Mouse (Mus musculus): ENCODE data around the gene Itpr1.

Gene Itpr1

DNA sequence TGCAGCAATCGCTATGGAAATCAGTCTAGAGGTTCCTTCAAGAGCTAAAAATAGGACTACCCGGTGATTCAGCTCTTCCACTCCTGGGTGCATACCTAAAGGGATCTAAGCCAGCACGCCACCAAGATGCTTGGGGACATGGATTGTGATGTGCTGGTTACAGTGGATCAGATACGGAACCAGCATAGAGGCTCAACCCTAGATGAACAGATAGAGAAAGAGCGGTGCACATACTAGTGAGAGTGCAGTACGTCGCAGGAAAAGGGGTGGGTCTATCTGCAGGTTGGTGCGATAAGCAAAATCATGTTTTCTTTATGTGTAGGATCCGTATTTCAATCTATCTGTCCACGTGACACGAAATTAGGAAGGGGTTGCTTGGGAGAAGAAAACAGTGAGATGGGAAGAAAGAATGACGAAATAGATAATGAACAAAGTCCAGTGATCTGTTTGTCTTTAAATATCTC is 113.1 kb downstream of the Itpr1 start:
- DNase-seq (ENCODE audit: low read depth) = no peak

DNA sequence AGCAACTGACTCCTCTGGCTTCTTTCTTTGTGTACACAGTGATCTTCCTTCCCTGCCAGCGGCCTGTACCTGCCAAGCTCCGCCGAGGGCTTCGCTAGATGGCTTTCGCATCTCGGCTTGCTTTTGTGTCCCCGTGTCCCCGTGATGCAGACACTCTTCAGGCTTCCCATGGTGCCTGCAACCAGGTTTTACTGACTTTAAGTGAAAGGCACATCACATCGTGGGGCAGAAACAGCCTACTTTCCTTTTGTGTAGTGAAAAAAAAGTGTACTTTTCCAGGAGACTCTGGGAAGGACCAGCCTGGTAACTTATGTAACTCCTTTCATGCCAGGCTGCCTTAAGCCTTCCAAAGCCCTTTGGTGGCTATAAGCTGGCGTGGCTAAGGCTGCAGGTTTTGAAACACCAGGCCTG is 113.9 kb downstream of the Itpr1 start:
- no peak for DNase-seq (ENCODE audit: low read depth)

DNA sequence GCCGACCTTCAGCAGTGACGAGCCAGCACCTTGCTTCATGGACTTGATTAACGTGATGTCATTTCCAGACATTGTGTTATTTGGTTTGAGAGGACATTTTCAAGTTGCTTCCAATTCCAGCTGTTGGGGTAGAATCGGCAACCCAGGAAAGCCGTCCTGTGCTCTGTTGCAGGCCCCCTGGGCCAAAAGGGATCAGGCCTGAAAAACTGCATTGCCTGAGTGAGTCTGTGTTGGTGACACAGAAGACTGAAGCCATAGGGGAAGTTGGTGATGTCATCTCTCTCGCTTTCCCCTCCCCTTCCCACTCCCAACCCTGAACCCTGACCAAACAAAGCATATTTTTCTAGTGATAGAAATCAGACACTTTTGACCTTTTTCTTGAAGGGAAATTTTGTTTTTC is 114.7 kb downstream of the Itpr1 start:
- DNase-seq (ENCODE audit: low read depth) = no peak

DNA sequence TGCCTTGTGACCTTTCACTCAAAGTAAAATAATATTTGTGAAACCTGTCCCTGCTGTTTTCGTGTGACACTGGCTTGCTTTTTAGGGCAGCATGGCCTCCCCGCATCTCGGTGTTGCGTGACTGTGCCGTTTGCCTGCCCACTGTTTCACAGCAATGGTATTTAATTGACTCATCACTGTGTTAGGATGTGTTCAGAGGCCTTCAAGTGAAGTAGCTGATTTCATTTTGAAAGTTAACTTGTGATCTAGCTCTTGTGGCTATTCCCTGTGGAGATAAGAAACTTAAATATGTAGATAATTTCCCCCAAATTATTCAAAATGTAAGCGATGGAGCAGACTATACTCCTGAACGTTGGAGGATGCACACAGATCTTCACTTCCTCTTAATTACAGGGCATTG is 115.4 kb downstream of the Itpr1 start:
- no peak for DNase-seq (ENCODE audit: low read depth)

DNA sequence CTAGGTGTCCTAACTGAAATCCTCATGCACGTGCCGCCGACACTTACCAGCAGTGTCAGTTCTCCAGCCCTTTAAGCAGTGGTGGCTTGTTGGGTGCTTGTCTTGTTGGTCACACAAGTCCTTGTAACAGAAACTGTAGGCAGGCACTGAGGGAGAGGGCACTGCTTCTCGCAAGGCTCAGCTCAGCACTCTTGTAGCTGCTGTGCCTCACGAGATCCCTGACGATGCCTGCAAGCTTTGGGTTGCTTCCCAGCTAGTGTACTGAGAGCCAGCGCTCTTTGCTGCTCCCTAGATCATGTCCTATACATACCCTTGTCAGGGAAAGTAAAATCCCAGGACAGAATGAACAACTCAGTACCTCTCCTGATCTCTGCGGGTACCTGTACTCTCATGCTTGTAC is 117.6 kb downstream of the Itpr1 start:
- DNase-seq (ENCODE audit: low read depth) = no peak

DNA sequence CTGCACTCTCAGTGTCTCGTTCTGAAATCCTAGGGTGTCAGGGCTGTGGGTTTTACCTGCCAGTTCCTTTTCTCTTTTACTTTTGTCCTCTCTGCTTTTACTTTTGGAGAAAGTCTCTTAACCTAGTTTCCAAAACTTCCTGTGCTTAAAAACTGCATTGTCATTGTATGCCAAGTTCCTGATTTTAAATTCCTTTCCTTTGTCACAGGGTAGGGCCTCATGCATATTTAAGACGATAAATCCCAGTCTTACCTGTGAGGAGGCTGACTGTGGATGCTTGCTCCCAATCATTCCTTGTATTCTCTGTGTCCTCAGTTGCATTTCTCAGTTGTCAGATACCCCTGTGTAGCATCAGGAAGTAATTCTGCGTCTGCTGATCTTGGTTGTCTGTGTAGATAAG is 118.4 kb downstream of the Itpr1 start:
- DNase-seq (ENCODE audit: low read depth) = no peak

DNA sequence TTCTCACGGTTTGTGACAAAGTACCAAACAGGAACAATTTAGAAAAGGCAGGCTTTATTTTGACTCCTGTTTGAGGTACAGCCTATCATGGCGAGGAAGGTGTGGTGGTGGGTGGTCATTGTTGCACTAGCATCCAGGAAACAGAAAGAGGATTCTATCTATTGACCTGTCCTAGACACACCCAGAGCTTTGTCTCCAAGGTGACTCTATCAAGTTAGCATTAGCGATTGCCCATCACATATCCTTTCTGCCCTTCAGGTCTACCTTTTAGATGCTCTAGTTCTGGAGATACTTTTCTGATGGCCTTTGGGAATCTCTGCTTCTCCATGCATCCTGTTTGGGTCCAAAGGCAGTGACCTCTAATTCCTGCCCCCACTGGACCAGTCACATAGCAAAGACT is 121.2 kb downstream of the Itpr1 start:
- no peak for DNase-seq (ENCODE audit: low read depth)

DNA sequence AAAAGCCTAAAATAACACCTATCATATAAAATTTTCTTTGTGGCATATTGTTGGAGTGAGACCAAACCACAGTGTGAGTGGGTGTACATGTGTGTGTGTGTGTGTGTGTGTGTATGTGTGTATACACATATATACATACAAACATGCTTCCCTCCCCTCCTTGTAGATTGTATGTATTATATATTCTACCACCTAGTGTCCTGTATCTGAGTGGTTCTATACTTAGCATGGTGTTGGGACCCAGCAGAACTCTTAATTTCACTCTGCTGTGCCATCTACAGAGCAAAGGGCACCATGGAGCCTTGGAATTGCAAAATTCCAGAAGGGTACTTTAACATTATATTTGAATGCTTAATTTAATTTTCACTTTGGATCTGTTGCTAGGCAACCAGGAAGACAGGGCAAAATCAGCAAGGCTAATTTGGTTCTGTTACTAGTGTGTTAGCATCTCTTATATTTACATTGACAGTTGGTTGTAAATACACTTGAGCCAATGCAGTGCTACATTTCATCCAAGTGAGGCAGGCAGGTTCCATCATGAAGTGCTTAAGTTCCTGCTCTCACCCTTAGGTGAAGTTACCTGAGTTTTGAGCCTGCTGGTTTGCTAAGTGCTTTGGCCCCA is 122.4 kb downstream of the Itpr1 start:
- no peak for DNase-seq (ENCODE audit: low read depth)

DNA sequence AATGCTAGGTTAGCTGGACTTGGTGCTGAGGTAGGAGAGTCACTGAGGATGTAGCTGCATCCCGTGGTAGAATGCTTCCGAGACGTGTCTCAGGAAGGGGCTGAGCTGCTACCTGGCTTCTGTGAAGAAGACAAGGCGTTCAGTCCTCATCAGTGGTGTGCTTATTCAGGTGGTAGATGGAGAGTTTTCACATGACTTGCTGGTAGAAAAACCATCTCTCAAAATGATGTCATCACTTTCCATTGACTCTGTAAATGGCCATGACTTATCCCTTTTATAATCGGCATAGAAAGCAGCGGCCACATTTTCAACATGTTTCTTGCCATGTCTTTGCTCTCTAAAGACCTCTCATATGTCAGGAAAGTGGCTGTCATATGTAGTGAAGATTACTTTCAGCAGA is 123.6 kb downstream of the Itpr1 start:
- DNase-seq (ENCODE audit: low read depth) = no peak

DNA sequence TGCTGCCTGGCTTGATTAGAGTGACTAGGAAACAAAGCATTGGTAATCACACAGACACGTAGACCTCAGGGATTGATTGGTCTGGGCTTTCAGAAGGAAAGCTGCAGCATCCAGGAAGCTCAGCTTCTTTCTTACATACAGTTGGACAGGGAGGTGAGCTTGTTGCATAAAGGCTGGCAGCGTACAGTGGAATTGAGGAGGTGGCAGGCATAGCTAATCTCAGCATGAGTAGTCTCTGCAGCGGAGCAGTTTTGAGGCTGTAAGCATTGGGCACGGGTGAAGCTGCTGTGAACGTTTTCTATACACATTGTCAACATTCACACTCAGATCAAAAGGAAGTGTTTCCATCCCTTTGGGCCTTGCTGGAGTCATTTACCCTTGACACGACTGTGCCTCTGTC is 124.4 kb downstream of the Itpr1 start:
- no peak for DNase-seq (ENCODE audit: low read depth)

DNA sequence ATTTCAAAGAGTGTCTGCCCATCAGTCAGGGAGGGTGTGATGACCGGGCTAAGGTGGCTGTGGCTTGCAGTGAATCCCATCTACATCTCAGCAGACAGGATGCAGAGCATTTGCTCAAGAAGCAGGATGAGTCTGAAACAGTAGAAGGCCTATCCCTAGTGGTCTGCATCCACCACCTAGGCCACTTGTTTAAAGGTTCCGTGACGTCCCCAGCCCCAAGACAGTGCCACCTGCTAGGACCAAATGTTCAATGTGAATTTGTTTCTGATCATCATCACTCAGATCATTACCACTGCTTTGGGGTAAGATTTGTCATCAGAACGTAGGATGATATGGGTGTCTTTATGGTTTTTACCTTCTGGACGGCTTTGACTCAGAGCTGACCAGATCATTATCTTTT is 125.5 kb downstream of the Itpr1 start:
- DNase-seq (ENCODE audit: low read depth) = no peak

DNA sequence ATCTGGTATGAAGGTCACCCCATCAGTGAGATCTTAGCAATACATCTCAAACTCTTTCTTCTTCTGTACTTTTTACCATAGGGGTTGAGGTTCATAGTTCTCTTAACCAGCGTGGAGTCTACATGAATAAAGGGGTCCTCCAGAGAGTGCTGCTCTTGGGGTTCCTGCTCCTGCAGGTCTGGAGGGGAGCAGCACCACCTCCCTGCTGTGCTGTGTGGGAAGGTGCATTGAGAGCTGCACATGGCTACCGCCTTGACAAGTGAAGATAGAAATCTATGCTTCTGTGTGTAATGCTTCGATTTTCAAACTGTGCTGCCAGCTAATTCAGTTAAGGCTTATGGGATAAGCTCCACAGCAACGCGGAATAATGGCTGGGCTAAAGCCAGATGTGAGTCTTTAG is 130.1 kb downstream of the Itpr1 start:
- no peak for DNase-seq (ENCODE audit: low read depth)

DNA sequence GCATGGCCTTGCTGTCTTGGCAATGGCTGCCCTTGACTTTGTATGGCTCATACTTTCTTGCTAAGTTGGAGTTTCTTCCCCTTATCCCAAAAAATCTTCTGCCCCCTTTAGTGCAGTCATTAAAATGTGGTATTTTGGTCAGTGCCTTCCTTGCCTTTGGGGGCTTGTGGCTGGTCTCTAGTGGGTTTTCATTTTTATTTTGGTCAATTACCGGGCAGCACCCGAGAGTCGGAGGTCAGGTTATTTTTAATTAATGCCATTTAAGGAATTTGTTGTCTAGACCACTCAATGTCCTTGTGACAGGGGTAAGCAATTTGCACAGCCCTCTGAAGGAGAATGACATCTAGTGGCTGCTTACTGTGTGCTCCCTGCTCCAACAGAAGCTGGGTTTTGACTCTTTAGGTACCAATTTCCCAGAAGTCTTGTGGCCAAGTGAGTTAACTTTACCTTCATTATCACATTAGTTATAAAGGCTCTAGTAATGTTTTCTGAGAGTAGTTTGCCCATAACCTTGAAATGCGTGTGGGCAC is 130.9 kb downstream of the Itpr1 start:
- DNase-seq (ENCODE audit: low read depth) = no peak

DNA sequence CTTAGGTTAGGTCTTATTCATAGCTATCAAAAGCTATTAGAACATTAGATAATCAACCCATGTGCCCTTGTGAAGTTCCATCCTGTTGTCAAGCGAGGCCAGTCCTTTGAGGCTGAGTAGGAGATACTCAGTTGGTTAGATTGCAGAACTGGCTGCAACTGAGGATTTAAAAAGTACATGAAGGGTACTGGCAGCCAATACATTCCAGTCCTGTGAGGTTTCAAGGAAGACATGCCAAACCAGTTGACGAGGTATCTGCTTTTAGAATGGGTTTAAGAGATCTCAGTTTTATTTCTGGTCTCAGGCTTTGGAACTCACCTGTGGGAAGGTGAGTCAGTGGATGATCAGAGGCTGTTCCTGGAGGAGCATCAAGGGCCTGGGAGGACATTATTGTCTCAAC is 137.9 kb downstream of the Itpr1 start:
- DNase-seq (ENCODE audit: low read depth) = no peak

DNA sequence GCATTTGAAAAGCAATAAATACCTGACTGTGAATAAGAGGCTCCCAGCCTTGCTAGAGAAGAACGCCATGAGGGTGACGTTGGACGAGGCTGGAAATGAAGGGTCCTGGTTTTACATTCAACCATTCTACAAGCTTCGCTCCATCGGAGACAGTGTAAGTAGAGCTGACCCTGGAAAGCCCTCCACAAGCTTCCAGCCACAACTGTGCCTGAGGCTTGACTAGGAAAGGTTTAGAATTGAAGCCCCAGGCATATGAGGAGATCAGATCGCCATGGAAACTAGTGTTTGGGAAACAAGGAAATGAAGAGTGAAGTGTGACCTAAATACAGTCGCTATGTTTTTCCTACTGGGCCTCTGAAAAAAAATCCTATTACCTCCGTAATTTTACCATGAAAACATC is 139.1 kb downstream of the Itpr1 start:
- DNase-seq (ENCODE audit: low read depth) = no peak

DNA sequence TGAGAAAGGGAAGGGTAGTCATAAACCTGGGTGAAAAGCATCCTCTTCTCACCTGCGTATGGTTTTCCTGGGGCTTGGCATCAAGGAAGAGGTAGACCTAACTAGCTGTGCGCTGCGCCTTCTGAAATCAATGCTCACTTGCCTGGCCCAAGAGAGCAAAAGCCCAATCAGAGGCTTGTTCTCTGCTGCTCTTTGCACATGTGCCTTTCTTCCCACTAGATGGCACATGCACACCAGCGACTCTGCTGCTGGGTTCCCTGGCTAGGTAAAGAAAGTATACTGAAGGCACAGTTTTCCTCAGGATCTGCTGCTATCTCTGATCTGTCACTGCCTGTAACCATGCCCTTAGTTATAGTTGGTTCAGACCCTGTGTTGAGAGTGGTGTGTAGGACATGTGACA is 154.5 kb downstream of the Itpr1 start:
- DNase-seq (ENCODE audit: low read depth) = no peak

DNA sequence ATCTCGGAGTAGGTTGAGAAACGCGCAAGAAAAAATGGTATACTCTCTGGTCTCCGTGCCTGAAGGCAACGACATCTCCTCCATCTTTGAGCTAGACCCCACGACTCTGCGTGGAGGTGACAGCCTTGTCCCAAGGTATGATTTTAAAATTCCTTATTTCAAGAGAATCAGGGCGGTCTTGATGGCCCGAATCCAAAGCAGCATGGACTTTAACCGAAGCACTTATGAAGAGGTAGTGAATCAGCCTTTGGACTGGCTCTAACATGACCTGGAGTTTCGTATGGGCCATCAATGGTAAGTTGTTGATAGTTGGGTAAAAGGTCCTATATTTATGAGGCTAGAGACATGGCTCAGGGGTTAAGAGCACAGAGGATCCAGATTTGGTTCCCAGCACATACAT is 156.1 kb downstream of the Itpr1 start:
- DNase-seq (ENCODE audit: low read depth) = no peak

DNA sequence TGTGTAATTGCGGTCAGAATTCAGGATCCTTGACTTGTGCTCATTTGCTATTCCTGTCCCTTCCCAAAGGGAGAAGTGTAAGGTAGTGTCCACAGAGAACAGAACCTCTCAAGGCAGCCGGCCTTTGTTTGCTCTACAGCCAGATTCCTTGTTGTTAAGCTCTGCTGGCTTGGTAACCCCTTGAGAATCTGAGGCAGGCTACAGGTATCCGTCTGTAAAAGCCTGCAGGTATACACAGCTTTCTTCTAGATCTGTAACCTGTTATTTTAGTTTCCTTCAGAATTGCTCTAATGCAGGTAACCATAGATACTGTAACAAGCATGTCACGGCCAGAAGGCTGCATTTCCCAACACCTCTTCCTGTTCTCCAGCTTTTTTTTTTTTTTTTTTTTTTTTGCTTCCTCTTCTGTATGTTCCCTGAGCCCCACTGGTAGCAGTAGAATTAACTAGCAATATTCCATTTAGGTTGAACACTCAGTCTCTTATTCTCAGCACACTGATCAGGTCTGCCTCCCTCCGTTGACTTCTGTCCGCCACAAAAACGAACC is 158.5 kb downstream of the Itpr1 start:
- no peak for DNase-seq (ENCODE audit: low read depth)

DNA sequence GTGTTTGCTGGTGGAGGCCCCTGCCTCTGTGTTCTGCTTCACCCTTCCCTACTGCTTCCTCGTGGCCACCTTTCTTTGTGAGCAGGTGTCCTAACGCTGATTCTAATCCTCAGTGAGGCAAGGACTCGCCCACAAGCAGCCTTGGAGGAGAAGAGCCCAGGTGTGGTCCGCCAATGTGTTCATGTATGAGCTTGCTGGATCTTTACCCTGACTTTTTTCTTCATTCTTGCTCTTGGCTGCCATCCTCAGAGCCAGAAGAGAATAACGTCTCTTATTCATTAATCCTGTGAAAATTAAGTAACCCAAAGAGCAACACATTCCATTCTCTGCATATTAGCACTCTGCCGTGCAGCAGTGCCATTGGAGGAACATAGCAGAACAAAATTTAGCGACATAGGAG is 161.1 kb downstream of the Itpr1 start:
- no peak for DNase-seq (ENCODE audit: low read depth)

DNA sequence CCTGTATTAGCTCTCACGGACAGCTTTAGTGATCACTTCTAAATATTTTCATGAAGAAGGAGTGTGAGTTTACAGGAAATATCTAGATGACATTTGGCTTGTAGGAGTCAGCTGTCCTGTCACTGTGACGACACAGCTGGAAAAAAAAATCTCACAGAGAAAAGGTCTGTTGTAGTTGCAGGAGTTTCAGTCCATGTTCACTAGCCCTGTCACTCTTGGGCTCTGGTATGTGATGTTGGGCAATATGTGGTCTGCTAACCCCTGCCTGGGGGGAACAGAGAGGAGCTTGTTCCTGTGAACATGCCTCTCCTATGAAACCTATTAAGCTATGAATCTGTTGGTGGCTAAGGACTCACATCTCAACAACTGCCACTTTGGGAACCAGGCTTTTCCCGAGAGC is 166.1 kb downstream of the Itpr1 start:
- DNase-seq (ENCODE audit: low read depth) = no peak

DNA sequence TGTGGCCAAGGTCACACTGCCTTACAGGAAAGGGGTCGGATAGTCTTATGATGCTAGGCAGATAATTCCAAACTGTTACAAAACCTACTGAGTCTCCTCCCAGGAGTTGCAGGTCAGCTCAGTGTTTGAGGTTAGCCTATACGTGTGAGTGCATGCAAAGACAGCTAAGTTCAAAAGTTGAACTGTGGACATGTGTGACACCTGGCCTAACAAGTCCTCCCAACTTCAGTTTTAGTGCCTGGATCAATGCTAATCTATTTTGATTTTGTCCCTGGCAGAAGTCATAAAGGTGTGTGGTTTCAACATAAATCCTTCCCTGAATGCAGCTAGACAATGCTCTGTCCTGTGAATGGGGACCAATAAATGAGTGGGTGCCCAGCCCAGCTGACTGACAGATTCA is 167.3 kb downstream of the Itpr1 start:
- no peak for DNase-seq (ENCODE audit: low read depth)

DNA sequence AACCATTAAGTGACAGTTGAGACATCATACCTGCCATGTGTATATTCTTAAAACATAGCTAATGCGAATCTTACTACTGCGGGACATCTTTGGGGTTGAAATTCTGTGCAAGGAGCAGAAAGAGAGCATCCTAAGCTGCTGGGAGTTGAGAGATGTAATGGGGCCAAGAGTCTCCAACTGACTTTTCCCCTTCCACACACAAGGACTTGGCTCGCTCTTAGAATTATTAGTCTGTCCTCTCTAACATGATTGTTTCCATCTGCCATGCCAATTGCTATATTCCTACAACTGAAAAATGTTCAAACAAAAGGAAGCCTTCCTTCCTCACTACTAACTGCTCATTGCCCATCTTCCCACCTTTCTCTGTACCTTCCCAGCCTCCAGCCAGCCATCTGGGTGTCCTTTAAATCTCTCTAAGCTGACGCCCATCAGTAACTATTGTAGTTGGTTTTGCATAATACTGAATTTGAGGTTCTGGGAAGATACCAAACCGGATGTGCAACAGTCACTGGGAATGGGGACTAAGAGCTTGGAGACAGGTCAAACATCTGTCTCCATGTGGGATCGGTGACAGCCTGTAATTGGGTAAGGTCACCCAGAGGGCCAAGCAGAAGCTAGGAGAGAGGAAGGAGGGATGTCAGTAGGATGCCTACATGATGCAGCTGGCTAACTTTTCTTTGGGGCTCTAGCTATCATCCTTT is 177.9 kb downstream of the Itpr1 start:
- DNase-seq (ENCODE audit: low read depth) = no peak

DNA sequence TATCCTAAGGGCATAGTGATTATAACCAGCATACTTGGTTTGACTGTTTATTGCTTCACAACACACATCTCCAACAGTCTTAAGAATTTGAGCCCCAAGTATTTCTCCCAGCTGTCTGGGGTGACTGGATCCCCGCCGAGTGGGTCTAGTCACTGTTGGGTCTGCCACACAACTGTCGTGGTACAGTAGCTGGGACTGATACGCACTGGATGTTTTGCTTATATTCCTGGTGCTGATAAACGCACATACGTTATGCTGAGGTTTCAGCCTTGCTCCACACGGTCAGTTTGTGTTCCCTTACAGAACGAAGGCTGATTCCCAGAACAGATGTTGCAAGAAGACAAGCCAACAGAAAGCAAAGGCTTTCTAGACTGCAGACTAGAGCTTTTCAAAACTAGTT is 180.2 kb downstream of the Itpr1 start:
- no peak for DNase-seq (ENCODE audit: low read depth)

DNA sequence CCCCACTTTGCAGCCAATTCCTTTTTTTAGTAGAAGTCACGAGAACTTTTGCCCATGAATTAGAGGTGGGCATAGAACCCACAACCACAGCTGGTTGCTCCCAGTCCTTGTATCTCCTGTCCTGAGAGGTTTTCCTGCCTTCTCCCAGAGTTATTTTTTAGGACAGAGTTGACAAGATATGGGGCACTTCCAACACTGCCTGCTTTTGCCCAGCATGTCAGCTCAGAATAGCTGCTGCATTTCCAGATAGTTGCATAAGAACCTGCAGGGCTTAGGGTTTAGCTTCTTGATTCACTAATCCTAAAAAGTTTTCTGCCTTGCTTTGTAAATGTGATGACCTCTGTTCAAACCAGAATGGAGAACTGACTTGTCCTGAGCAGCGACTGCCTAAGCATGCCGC is 185.1 kb downstream of the Itpr1 start:
- DNase-seq (ENCODE audit: low read depth) = no peak

Measured in naive thymus-derived CD4-positive, alpha-beta T cell, adult 2 months (primary cell).